Mouse (Mus musculus) heart, postnatal 0 days (tissue): ENCODE results near the gene Dop1b.

Source experiments
- CTCF ChIP-seq: IDR thresholded peaks from 2 replicates; pipeline ENCODE4 v1.5.1; 2016; ENCODE audit warnings: antibody characterized with exemption, control low read depth, low read depth
- EP300 ChIP-seq: IDR thresholded peaks from 2 replicates; pipeline ENCODE4 v1.6.1; 2016; ENCODE audit warnings: antibody characterized with exemption, low read depth

DNA sequence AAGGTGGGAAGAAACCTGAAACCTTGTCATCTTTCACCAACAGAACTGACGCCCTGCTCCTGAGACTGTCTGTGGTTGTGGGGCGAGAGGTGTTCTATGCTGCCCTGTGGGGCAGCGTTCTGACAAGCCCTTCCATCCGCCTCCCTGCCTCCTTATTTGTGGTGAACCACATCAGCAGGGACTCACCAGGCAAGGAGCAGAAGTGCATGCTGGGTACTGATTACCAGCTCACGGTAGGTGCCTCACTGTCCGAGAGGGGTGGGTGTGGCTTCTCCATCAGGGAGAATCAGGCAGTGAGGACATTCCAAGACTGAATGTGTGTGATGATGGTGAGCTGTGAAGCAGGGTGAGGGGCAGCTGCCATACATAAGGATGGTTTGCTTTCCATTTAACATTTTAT is 35.7 kb downstream of the Dop1b start:
- TF ChIP-seq CTCF (no peak), EP300 (no peak)
